Mouse (Mus musculus) megakaryocyte, adult 5-6 weeks (primary cell): Measurements from ENCODE around the gene Hnrnpa1. TPM values are rescaled to one million over a fixed set of nuclear protein-coding genes. Genes with fewer than 3 reads are reported as not detected.

Source experiments
- total RNA-seq, 2 experiments: library from RNA; stranded (forward) in 1 of 2; stranded (reverse) in 1 of 2; fragments of 153-499, 151-499 nt in 1 of 2; fragments of 221-1000, 200-1000 nt in 1 of 2; gene quantifications; 2 replicates each; pipeline versions ENCODE4 v1.2.3 to v1.2.4; 2015 to 2017

Hnrnpa1 gene
- total RNA-seq, 2 experiments from 2014 or later = 365 to 767 TPM

Other genes starting within 250 kb of the Hnrnpa1 start
- gene Hoxc8, start 249.8 kb upstream of the Hnrnpa1 start, total RNA-seq (2015) = not detected in 2 replicates
- gene Hoxc8, start 249.8 kb upstream of the Hnrnpa1 start, total RNA-seq (2017) = not detected in 2 replicates
- not detected in 2 replicates for gene Hoxc6, start 242.2 kb upstream of the Hnrnpa1 start, total RNA-seq (2015)
- not detected in 2 replicates for gene Hoxc6, start 242.2 kb upstream of the Hnrnpa1 start, total RNA-seq (2017)
- not detected in 2 replicates for gene Hoxc4, start 221.5 kb upstream of the Hnrnpa1 start, total RNA-seq (2015)
- not detected in 2 replicates for gene Hoxc4, start 221.5 kb upstream of the Hnrnpa1 start, total RNA-seq (2017)
- 2.8 and 3.9 TPM in 2 replicates for gene Smug1, start 73.3 kb upstream of the Hnrnpa1 start, total RNA-seq (2015)
- gene Smug1, start 73.3 kb upstream of the Hnrnpa1 start, total RNA-seq (2017) = 3.3 and 3.8 TPM in 2 replicates
- gene Cbx5, start 616 bp upstream of the Hnrnpa1 start, total RNA-seq (2015) = 56.0 and 60.5 TPM in 2 replicates
- 113 and 133 TPM in 2 replicates for gene Cbx5, start 616 bp upstream of the Hnrnpa1 start, total RNA-seq (2017)
- gene Nfe2, start 18.0 kb downstream of the Hnrnpa1 start, total RNA-seq (2015) = 205 and 258 TPM in 2 replicates
- gene Nfe2, start 18.0 kb downstream of the Hnrnpa1 start, total RNA-seq (2017) = 218 and 249 TPM in 2 replicates
- gene Copz1, start 32.3 kb downstream of the Hnrnpa1 start, total RNA-seq (2015) = 246 and 255 TPM in 2 replicates
- gene Copz1, start 32.3 kb downstream of the Hnrnpa1 start, total RNA-seq (2017) = 87.7 and 93.9 TPM in 2 replicates
- gene Gpr84, start 70.2 kb downstream of the Hnrnpa1 start, total RNA-seq (2015) = 2.9 and 3.8 TPM in 2 replicates
- 1.7 and 3.3 TPM in 2 replicates for gene Gpr84, start 70.2 kb downstream of the Hnrnpa1 start, total RNA-seq (2017)
- 35.8 and 40.1 TPM in 2 replicates for gene Zfp385a, start 99.7 kb downstream of the Hnrnpa1 start, total RNA-seq (2015)
- 6.8 and 9.4 TPM in 2 replicates for gene Zfp385a, start 99.7 kb downstream of the Hnrnpa1 start, total RNA-seq (2017)
- gene Itga5, start 126.3 kb downstream of the Hnrnpa1 start, total RNA-seq (2015) = 18.4 and 21.4 TPM in 2 replicates
- gene Itga5, start 126.3 kb downstream of the Hnrnpa1 start, total RNA-seq (2017) = 8.3 and 9.5 TPM in 2 replicates
- 4.4 and 6.8 TPM in 2 replicates for gene Gtsf1, start 190.0 kb downstream of the Hnrnpa1 start, total RNA-seq (2015)
- 1.3 and 1.5 TPM in 2 replicates for gene Gtsf1, start 190.0 kb downstream of the Hnrnpa1 start, total RNA-seq (2017)
- not detected in 2 replicates for gene Gtsf2, start 208.0 kb downstream of the Hnrnpa1 start, total RNA-seq (2015)
- not detected in 2 replicates for gene Gtsf2, start 208.0 kb downstream of the Hnrnpa1 start, total RNA-seq (2017)
- gene Nckap1l, start 213.4 kb downstream of the Hnrnpa1 start, total RNA-seq (2015) = 133 and 136 TPM in 2 replicates
- gene Nckap1l, start 213.4 kb downstream of the Hnrnpa1 start, total RNA-seq (2017) = 191 and 203 TPM in 2 replicates